Mouse (Mus musculus) ES-E14 (cell line): ENCODE data around the gene Tmem132b. TPM values are rescaled to one million over a fixed set of nuclear protein-coding genes. Genes with fewer than 3 reads are reported as not detected.
A peak's percentile ranks its signal among the peaks of the same experiment; 100 is the strongest.

Source experiments
- DNase-seq: peaks from one replicate; pipeline ENCODE4 v3.0.0-alpha.2; 2013; ENCODE audit warnings: low read depth, low spot score
- H3K27ac ChIP-seq: 2 replicates; pipeline ENCODE4 v1.5.1; 2012; ENCODE audit warnings: low read depth, mild to moderate bottlenecking, low read length, moderate library complexity, mixed read lengths; ENCODE audit not compliant: poor library complexity, insufficient read depth, severe bottlenecking
- H3K36me3 ChIP-seq: 2 replicates; pipeline ENCODE4 v1.6.1; 2012; ENCODE audit warnings: mild to moderate bottlenecking, low read length, moderate library complexity, mixed read lengths; ENCODE audit not compliant: control insufficient read depth, poor library complexity, insufficient read depth, severe bottlenecking
- H3K4me1 ChIP-seq, 2 experiments: fragments of 150-350 bp in 1 of 2; sonication (generic) in 1 of 2; 2 replicates each; pipeline ENCODE4 v1.6.1; 2012; ENCODE audit warnings: low read length in 2 of 2, mild to moderate bottlenecking in 1 of 2, mixed read lengths in 1 of 2; ENCODE audit not compliant: control insufficient read depth in 2 of 2, insufficient read depth in 2 of 2, poor library complexity in 1 of 2
- H3K4me3 ChIP-seq, 2 experiments: fragments of 150-350 bp in 1 of 2; sonication (generic) in 1 of 2; 2 replicates each; pipeline ENCODE4 v1.5.1; 2012; ENCODE audit warnings: low read length in 2 of 2, low read depth in 1 of 2, mild to moderate bottlenecking in 1 of 2, mixed read lengths in 1 of 2; ENCODE audit not compliant: insufficient read depth in 1 of 2, poor library complexity in 1 of 2, severe bottlenecking in 1 of 2
- H3K9ac ChIP-seq: 2 replicates; pipeline ENCODE4 v1.6.1; 2012; ENCODE audit warnings: low read depth, mild to moderate bottlenecking, low read length, mixed read lengths; ENCODE audit not compliant: poor library complexity, insufficient read depth, severe bottlenecking
- H3K9me3 ChIP-seq: fragments of 150-350 bp; sonication (generic); 2 replicates; pipeline ENCODE4 v1.6.1; 2012; ENCODE audit warnings: low read depth, mild to moderate bottlenecking, low read length; ENCODE audit not compliant: control insufficient read depth, insufficient read depth
- CHD2 ChIP-seq: IDR thresholded peaks from 2 replicates; pipeline ENCODE4 v1.6.1; 2014; ENCODE audit warnings: mild to moderate bottlenecking, low read depth, low read length, inconsistent platforms
- HCFC1 ChIP-seq: IDR thresholded peaks from 2 replicates; pipeline ENCODE4 v1.6.1; 2012; ENCODE audit warnings: low read length, inconsistent platforms, borderline replicate concordance; ENCODE audit not compliant: insufficient read depth
- MAFK ChIP-seq: IDR thresholded peaks from 2 replicates; pipeline ENCODE4 v1.6.1; 2014; ENCODE audit warnings: mild to moderate bottlenecking, low read depth, low read length, inconsistent platforms; ENCODE audit not compliant: insufficient read depth
- ZC3H11A ChIP-seq: IDR thresholded peaks from 2 replicates; pipeline ENCODE4 v1.6.1; 2012; ENCODE audit warnings: low read depth, mild to moderate bottlenecking, inconsistent platforms, low read length, borderline replicate concordance
- ZNF384 ChIP-seq: IDR thresholded peaks from 2 replicates; pipeline ENCODE4 v1.6.1; 2012; ENCODE audit warnings: low read depth, low read length, inconsistent platforms
- in situ Hi-C, 2 experiments: fragments of 600-800 bp; cut with MboI; formaldehyde crosslinking; loops; one replicate each; pipeline ENCODE4 v1.15.1; 2025; ENCODE audit warnings: low sequenced_read_pairs in 2 of 2, inconsistent platforms in 1 of 2; ENCODE audit not compliant: unreplicated experiment in 2 of 2
- total RNA-seq: library from RNA; depleted of rRNA; stranded (reverse); fragments of 300-350 nt; gene quantifications from 2 replicates; pipeline ENCODE4 v1.2.3, GENCODE M21; 2012

The Tmem132b gene
- total RNA-seq, 1 experiment = 0.13 TPM

GRCm38 (mm10) chr5:125492379-125493092 is 39.0 kb upstream of the Tmem132b start:
- in situ Hi-C loops = no loop called here
- peaks cover 0 to 10% of the 10 kb centered on the region in 2 experiments; a peak in 2 of 4 replicates for H3K4me1 ChIP-seq
- no peak overlapping the region for H3K4me3 ChIP-seq
- H3K9me3 ChIP-seq = no peaks in the 10 kb centered on the region
- no peak overlapping the region for H3K9ac ChIP-seq
- no peak for DNase-seq
- no peaks in the 10 kb centered on the region; the same call in 1 of the 2 replicates for H3K36me3 ChIP-seq
- 0 out of 2 replicates have a peak overlapping the region, but pooled peaks have one; percentile 9 for H3K27ac ChIP-seq
- TF ChIP-seq HCFC1 (no peak), CHD2 (no peak)

DNA sequence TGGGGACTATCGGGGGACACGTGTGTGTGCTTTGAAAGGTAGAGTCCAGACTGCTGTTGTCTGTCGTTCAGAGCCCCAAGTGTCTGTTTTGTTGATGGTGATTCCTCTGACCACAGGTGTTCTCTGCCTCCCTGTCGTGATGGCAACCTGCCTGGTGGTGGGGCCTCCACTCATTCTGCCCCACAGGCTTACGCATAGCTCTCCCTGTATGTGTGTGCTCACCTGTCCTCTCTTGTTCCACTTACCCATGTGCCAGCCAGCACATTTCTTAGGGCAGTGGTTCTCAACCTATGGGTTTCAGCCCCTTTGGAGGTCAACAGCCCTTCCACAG is 38.5 kb upstream of the Tmem132b start:
- in situ Hi-C loops = no loop called here
- Histone ChIP-seq H3K4me1 (peaks cover 0 to 10% of the 10 kb centered on the region in 2 experiments; a peak in 2 of 4 replicates), H3K9me3 (no peaks in the 10 kb centered on the region), H3K27ac (no peak overlapping the region), H3K4me3 (no peak overlapping the region), H3K36me3 (no peaks in the 10 kb centered on the region; the same call in 1 of the 2 replicates), H3K9ac (no peak overlapping the region)
- no peak for DNase-seq
- TF ChIP-seq ZNF384 (no peak), CHD2 (no peak), MAFK (no peak), HCFC1 (no peak), ZC3H11A (no peak)

GRCm38 (mm10) chr5:125495655-125496054 is 35.9 kb upstream of the Tmem132b start:
- in situ Hi-C loops = no loop called here
- H3K36me3 ChIP-seq = no peaks in the 10 kb centered on the region; the same call in 1 of the 2 replicates
- no peak for DNase-seq
- peaks cover 0 to 10% of the 10 kb centered on the region in 2 experiments; a peak in 2 of 4 replicates for H3K4me1 ChIP-seq
- H3K27ac ChIP-seq = no peak overlapping the region
- no peaks in the 10 kb centered on the region for H3K9me3 ChIP-seq
- TF ChIP-seq ZNF384 (no peak), MAFK (no peak), CHD2 (no peak), ZC3H11A (no peak), HCFC1 (no peak)
- H3K4me3 ChIP-seq = no peak overlapping the region
- H3K9ac ChIP-seq = no peak overlapping the region

- peak; percentile 63 for DNase-seq
- H3K4me1 ChIP-seq = peaks cover 0 to 5% of the 10 kb centered on the region in 2 experiments; a peak in 2 of 4 replicates
- in situ Hi-C loops = no loop called here
- no peaks in the 10 kb centered on the region; the same call in 1 of the 2 replicates for H3K36me3 ChIP-seq
- no peak overlapping the region for H3K4me3 ChIP-seq
- H3K9me3 ChIP-seq = no peaks in the 10 kb centered on the region
- TF ChIP-seq CHD2 (no peak), MAFK (no peak), ZC3H11A (no peak), ZNF384 (no peak), HCFC1 (no peak)
- no peak overlapping the region for H3K9ac ChIP-seq
- H3K27ac ChIP-seq = no peak overlapping the region
Measured at GRCm38 (mm10) chr5:125497821-125498600, 33.6 kb upstream of the Tmem132b start.
